Mouse (Mus musculus): ENCODE data around the gene Hoxd4.

Gene Hoxd4

DNA sequence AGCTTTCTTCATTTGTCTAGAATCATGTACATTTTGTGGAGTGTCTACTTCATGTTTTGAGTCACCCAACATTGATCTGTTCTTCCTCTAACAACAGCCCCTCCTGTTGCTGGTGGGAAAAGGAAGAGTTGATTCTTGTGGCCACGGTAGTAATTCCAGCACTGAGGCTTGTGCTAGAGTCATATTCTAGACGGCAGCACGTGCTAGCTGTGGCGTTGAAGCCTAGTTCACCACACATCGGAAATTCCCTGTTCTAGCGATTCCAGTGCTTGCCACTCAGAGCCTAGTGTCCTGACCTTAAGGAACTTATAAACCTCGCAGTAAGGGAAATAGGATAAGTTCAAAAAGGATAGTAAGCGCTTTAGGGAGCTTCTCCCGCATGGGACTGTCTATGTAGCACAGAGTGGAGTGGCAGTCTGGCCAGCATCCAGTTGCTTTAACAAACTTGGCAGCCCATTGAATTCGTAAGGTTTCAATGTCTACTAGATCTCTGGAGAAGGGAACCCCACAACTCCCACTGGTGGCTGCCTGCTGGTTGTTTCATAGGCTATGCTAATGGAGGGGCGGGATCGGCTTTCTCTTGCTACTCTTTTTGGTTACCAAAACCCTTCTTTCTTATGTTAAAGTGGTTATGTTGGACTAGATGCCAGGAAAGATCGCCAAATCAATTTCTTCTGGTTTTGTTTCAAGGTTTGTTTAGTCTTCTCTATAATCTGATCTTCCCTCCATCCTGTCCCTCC is 66.0 kb downstream of the Hoxd4 start:
- in situ Hi-C loops (cut with MboI; ENCODE audit: low pct_unique_long_range_greater_than_20kb in 1 of 2, low sequenced_read_pairs in 2 of 2, unreplicated experiment in 1 of 2) = no loop called here

All from mouse embryonic stem cell (cell line).